Mouse (Mus musculus): ENCODE measurements around the gene Aim2. TPM values are rescaled to one million over a fixed set of nuclear protein-coding genes. Genes with fewer than 3 reads are reported as not detected.

Aim2 gene
- polyA plus RNA-seq, 1 experiment from 2014 or later: 0.53 TPM

- 82% methylated on average over 1 of the region's 1 CpGs for WGBS
- DNase-seq (ENCODE audit: low spot score): peak; percentile 36
Observed at GRCm38 (mm10) chr1:173418936-173419621, 68.4 kb downstream of the Aim2 start.

GRCm38 (mm10) chr1:173420374-173420773 is 69.7 kb downstream of the Aim2 start:
- Histone ChIP-seq H3K9ac (ENCODE audit: low read depth, low read length) (no peak overlapping the region), H3K27me3 (replicated peaks; ENCODE audit: control insufficient read depth, insufficient read depth, low read length) (no peaks in the 10 kb centered on the region), H3K4me2 (ENCODE audit: low read depth, low read length) (no peak overlapping the region), H3K4me3 (ENCODE audit: low read depth, low read length) (no peak overlapping the region), H3K27ac (replicated peaks; ENCODE audit: low read depth, low read length) (no peak overlapping the region), H3K9me3 (ENCODE audit: control insufficient read depth, low read length) (no peaks in the 10 kb centered on the region), H3K36me3 (ENCODE audit: control insufficient read depth, insufficient read depth, low read length) (no peaks in the 10 kb centered on the region), H3K4me1 (ENCODE audit: control insufficient read depth, insufficient read depth, low read length) (no peaks in the 10 kb centered on the region)
- ATAC-seq (ENCODE audit: low read depth): no peak
- peak; percentile 5 for DNase-seq (ENCODE audit: low spot score)
- WGBS: 76% methylated on average over 6 of the region's 6 CpGs

More at GRCm38 (mm10) chr1:173418936-173419621, 68.4 kb downstream of the Aim2 start:
- Histone ChIP-seq H3K4me3 (ENCODE audit: low read depth, low read length) (no peak overlapping the region), H3K36me3 (ENCODE audit: control insufficient read depth, insufficient read depth, low read length) (no peaks in the 10 kb centered on the region), H3K4me2 (ENCODE audit: low read depth, low read length) (no peak overlapping the region), H3K4me1 (ENCODE audit: control insufficient read depth, insufficient read depth, low read length) (no peaks in the 10 kb centered on the region), H3K27me3 (replicated peaks; ENCODE audit: control insufficient read depth, insufficient read depth, low read length) (no peaks in the 10 kb centered on the region), H3K27ac (replicated peaks; ENCODE audit: low read depth, low read length) (no peak overlapping the region), H3K9me3 (ENCODE audit: control insufficient read depth, low read length) (no peaks in the 10 kb centered on the region), H3K9ac (ENCODE audit: low read depth, low read length) (no peak overlapping the region)
- no peak for ATAC-seq (ENCODE audit: low read depth)

GRCm38 (mm10) chr1:173426345-173426744 is 75.7 kb downstream of the Aim2 start:
- H3K4me1 ChIP-seq (ENCODE audit: control insufficient read depth, insufficient read depth, low read length): peaks cover 8% of the 10 kb centered on the region
- H3K9me3 ChIP-seq (ENCODE audit: control insufficient read depth, low read length): no peaks in the 10 kb centered on the region
- DNase-seq (ENCODE audit: low spot score) (peak; percentile 68), ATAC-seq (ENCODE audit: low read depth) (peak; percentile 15; the same call in 1 of the 2 replicates)
- H3K4me3 ChIP-seq (ENCODE audit: low read depth, low read length): no peak overlapping the region
- H3K36me3 ChIP-seq (ENCODE audit: control insufficient read depth, insufficient read depth, low read length): no peaks in the 10 kb centered on the region
- H3K9ac ChIP-seq (ENCODE audit: low read depth, low read length): no peak overlapping the region
- WGBS: 58% methylated on average over 2 of the region's 2 CpGs
- no peak overlapping the region for H3K27ac ChIP-seq (replicated peaks; ENCODE audit: low read depth, low read length)
- no peaks in the 10 kb centered on the region for H3K27me3 ChIP-seq (replicated peaks; ENCODE audit: control insufficient read depth, insufficient read depth, low read length)
- H3K4me2 ChIP-seq (ENCODE audit: low read depth, low read length): no peak overlapping the region

GRCm38 (mm10) chr1:173427385-173427784 is 76.7 kb downstream of the Aim2 start:
- Histone ChIP-seq H3K27me3 (replicated peaks; ENCODE audit: control insufficient read depth, insufficient read depth, low read length) (no peaks in the 10 kb centered on the region), H3K27ac (replicated peaks; ENCODE audit: low read depth, low read length) (no peak overlapping the region; the same call in 1 of the 2 replicates), H3K4me3 (ENCODE audit: low read depth, low read length) (no peak overlapping the region), H3K9ac (ENCODE audit: low read depth, low read length) (no peak overlapping the region), H3K9me3 (ENCODE audit: control insufficient read depth, low read length) (no peaks in the 10 kb centered on the region), H3K4me1 (ENCODE audit: control insufficient read depth, insufficient read depth, low read length) (peaks cover 8% of the 10 kb centered on the region), H3K36me3 (ENCODE audit: control insufficient read depth, insufficient read depth, low read length) (no peaks in the 10 kb centered on the region), H3K4me2 (ENCODE audit: low read depth, low read length) (no peak overlapping the region)
- no peak for ATAC-seq (ENCODE audit: low read depth)
- 60% methylated on average over 8 of the region's 8 CpGs for WGBS
- peak; percentile 33 for DNase-seq (ENCODE audit: low spot score)

GRCm38 (mm10) chr1:173429995-173430699 is 79.5 kb downstream of the Aim2 start:
- Histone ChIP-seq H3K4me1 (ENCODE audit: control insufficient read depth, insufficient read depth, low read length) (peaks cover 8% of the 10 kb centered on the region), H3K4me3 (ENCODE audit: low read depth, low read length) (no peak overlapping the region), H3K36me3 (ENCODE audit: control insufficient read depth, insufficient read depth, low read length) (no peaks in the 10 kb centered on the region), H3K4me2 (ENCODE audit: low read depth, low read length) (no peak overlapping the region), H3K9ac (ENCODE audit: low read depth, low read length) (no peak overlapping the region), H3K27ac (replicated peaks; ENCODE audit: low read depth, low read length) (no peak overlapping the region), H3K27me3 (replicated peaks; ENCODE audit: control insufficient read depth, insufficient read depth, low read length) (no peaks in the 10 kb centered on the region), H3K9me3 (ENCODE audit: control insufficient read depth, low read length) (no peaks in the 10 kb centered on the region)
- WGBS: 80% methylated on average over 5 of the region's 5 CpGs
- no peak for DNase-seq (ENCODE audit: low spot score)
- no peak for ATAC-seq (ENCODE audit: low read depth)

GRCm38 (mm10) chr1:173432411-173432810 is 81.7 kb downstream of the Aim2 start:
- no peak for ATAC-seq (ENCODE audit: low read depth)
- H3K27ac ChIP-seq (replicated peaks; ENCODE audit: low read depth, low read length): no peak overlapping the region
- DNase-seq (ENCODE audit: low spot score): no peak
- H3K4me1 ChIP-seq (ENCODE audit: control insufficient read depth, insufficient read depth, low read length): 0 out of 2 replicates have a peak, but pooled peaks cover under 1% of the 10 kb centered on the region
- H3K4me3 ChIP-seq (ENCODE audit: low read depth, low read length): no peak overlapping the region
- WGBS: 83% methylated on average over 2 of the region's 2 CpGs
- H3K36me3 ChIP-seq (ENCODE audit: control insufficient read depth, insufficient read depth, low read length): no peaks in the 10 kb centered on the region
- no peaks in the 10 kb centered on the region for H3K27me3 ChIP-seq (replicated peaks; ENCODE audit: control insufficient read depth, insufficient read depth, low read length)
- no peaks in the 10 kb centered on the region for H3K9me3 ChIP-seq (ENCODE audit: control insufficient read depth, low read length)
- H3K9ac ChIP-seq (ENCODE audit: low read depth, low read length): no peak overlapping the region
- H3K4me2 ChIP-seq (ENCODE audit: low read depth, low read length): no peak overlapping the region

GRCm38 (mm10) chr1:173437161-173437953 is 86.7 kb downstream of the Aim2 start:
- H3K9me3 ChIP-seq (ENCODE audit: control insufficient read depth, low read length): no peaks in the 10 kb centered on the region
- no peak for ATAC-seq (ENCODE audit: low read depth)
- H3K27me3 ChIP-seq (replicated peaks; ENCODE audit: control insufficient read depth, insufficient read depth, low read length): no peaks in the 10 kb centered on the region

GRCm38 (mm10) chr1:173440681-173441080 is 90.0 kb downstream of the Aim2 start:
- Histone ChIP-seq H3K9me3 (ENCODE audit: control insufficient read depth, low read length) (no peaks in the 10 kb centered on the region), H3K4me3 (ENCODE audit: low read depth, low read length) (no peak overlapping the region), H3K4me1 (ENCODE audit: control insufficient read depth, insufficient read depth, low read length) (no peaks in the 10 kb centered on the region), H3K27ac (replicated peaks; ENCODE audit: low read depth, low read length) (no peak overlapping the region), H3K27me3 (replicated peaks; ENCODE audit: control insufficient read depth, insufficient read depth, low read length) (no peaks in the 10 kb centered on the region), H3K36me3 (ENCODE audit: control insufficient read depth, insufficient read depth, low read length) (no peaks in the 10 kb centered on the region), H3K9ac (ENCODE audit: low read depth, low read length) (no peak overlapping the region), H3K4me2 (ENCODE audit: low read depth, low read length) (no peak overlapping the region)
- ATAC-seq (ENCODE audit: low read depth) (no peak), DNase-seq (ENCODE audit: low spot score) (no peak)
- 79% methylated on average over 1 of the region's 1 CpGs for WGBS

More at GRCm38 (mm10) chr1:173437161-173437953, 86.7 kb downstream of the Aim2 start:
- no peak overlapping the region for H3K4me3 ChIP-seq (ENCODE audit: low read depth, low read length)
- H3K36me3 ChIP-seq (ENCODE audit: control insufficient read depth, insufficient read depth, low read length): no peaks in the 10 kb centered on the region
- WGBS: 64% methylated on average over 6 of the region's 6 CpGs
- DNase-seq (ENCODE audit: low spot score): no peak
- no peaks in the 10 kb centered on the region for H3K4me1 ChIP-seq (ENCODE audit: control insufficient read depth, insufficient read depth, low read length)
- no peak overlapping the region for H3K4me2 ChIP-seq (ENCODE audit: low read depth, low read length)
- no peak overlapping the region for H3K9ac ChIP-seq (ENCODE audit: low read depth, low read length)
- no peak overlapping the region for H3K27ac ChIP-seq (replicated peaks; ENCODE audit: low read depth, low read length)
